Mouse (Mus musculus) forebrain, postnatal 0 days (tissue): Measurements from ENCODE around the gene Uba3. TPM values are rescaled to one million over a fixed set of nuclear protein-coding genes. Genes with fewer than 3 reads are reported as not detected.

Source experiments
- ATAC-seq: fragments of 200-750 bp; cut with Nextera tagmentation; 2 replicates; pipeline ENCODE4 v1.8.0; 2017; ENCODE audit warnings: mild to moderate bottlenecking, moderate library complexity
- DNase-seq: peaks from one replicate; pipeline ENCODE4 v3.0.0-alpha.2; 2015
- H3K27ac ChIP-seq: fragments of 300-500 bp; sonication (generic); 2 replicates; pipeline ENCODE4 v1.5.1; 2014; ENCODE audit warnings: low read depth, mild to moderate bottlenecking, antibody characterized with exemption, low read length, moderate library complexity, mixed read lengths
- H3K27me3 ChIP-seq: fragments of 300-500 bp; sonication (generic); 2 replicates; pipeline ENCODE4 v1.6.1; 2014; ENCODE audit warnings: mild to moderate bottlenecking, low read length, mixed read lengths; ENCODE audit not compliant: insufficient read depth
- H3K36me3 ChIP-seq: fragments of 300-500 bp; sonication (generic); 2 replicates; pipeline ENCODE4 v1.6.1; 2014; ENCODE audit warnings: mild to moderate bottlenecking, moderate library complexity; ENCODE audit not compliant: insufficient read depth
- H3K4me1 ChIP-seq: fragments of 300-500 bp; sonication (generic); 2 replicates; pipeline ENCODE4 v1.6.1; 2014; ENCODE audit warnings: antibody characterized with exemption; ENCODE audit not compliant: insufficient read depth
- H3K4me2 ChIP-seq: fragments of 300-500 bp; sonication (generic); 2 replicates; pipeline ENCODE4 v1.6.1; 2014; ENCODE audit warnings: low read depth, mild to moderate bottlenecking, moderate library complexity
- H3K4me3 ChIP-seq: fragments of 300-500 bp; sonication (generic); 2 replicates; pipeline ENCODE4 v1.5.1; 2014; ENCODE audit warnings: low read depth, low read length, mixed read lengths
- H3K9ac ChIP-seq: fragments of 300-500 bp; sonication (generic); 2 replicates; pipeline ENCODE4 v1.6.1; 2014; ENCODE audit warnings: mild to moderate bottlenecking
- H3K9me3 ChIP-seq: fragments of 300-500 bp; sonication (generic); 2 replicates; pipeline ENCODE4 v1.6.1; 2016; ENCODE audit warnings: low read length
- CTCF ChIP-seq: sonication (generic); IDR thresholded peaks from 2 replicates; pipeline ENCODE4 v1.5.1; 2016; ENCODE audit warnings: antibody characterized with exemption, control low read depth, low read depth
- WGBS: fragments of 180-500 bp; shearing (Covaris S2); extraction: QIAGEN DNeasy Blood & Tissue Kit; methylation state at CpG from one replicate; pipeline ENCODE4 v1.1.7; 2014; 5-methylcytosine and 5-hydroxymethylcytosine counted together
- polyA plus RNA-seq: library from polyadenylated mRNA; unstranded; fragments of >200 nt; fragmentation: Nextera tagmentation; extraction: Ambion mirVana; gene quantifications from 2 replicates; pipeline ENCODE4 v1.2.1, GENCODE M21; 2015
- total RNA-seq: library from RNA; depleted of rRNA; stranded (reverse); fragments of >200 nt; gene quantifications from 2 replicates; pipeline ENCODE4 v1.2.3, GENCODE M21; 2014

Gene Uba3
- total and polyA plus RNA-seq, 2 experiments from 2014 or later = 67.2 to 86.3 TPM

DNA sequence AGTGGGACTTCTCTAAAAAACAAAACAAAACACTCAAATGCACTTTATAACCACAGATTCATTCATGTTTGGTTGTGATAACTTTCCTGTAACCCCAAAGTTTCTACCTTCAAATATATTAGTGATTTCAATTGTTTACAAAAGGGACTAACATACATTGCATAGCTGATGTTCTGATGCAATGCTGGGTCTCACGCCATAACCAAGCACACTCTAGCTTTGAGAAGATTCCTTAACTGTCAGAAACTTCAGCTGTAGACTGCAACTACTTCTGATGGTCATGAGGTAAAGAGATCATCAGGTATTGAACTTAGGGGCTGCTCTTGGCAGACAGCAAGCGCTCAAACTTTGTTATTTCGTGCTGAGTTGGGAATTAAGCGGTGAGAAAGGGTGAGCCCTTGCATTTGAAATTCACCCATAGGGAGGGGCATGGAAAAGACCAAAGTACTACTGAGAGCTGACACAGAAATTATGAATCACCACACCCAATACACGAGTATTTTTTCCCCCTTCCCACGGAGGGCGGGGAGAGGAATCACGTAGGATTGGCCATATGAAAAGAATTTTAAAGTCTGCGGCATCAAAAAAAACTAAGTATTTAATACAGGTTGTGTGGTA is 1.1 kb downstream of the Uba3 start:
- WGBS = 13% methylated on average over 9 of the region's 9 CpGs
- peaks cover 3% of the 10 kb centered on the region; the same call in 1 of the 2 replicates for H3K36me3 ChIP-seq
- H3K4me3 ChIP-seq = peak overlapping the region; percentile 64
- H3K27me3 ChIP-seq = no peaks in the 10 kb centered on the region
- no peak for ATAC-seq
- H3K9ac ChIP-seq = peak overlapping the region; percentile 75
- no peak for TF ChIP-seq CTCF
- H3K27ac ChIP-seq = no peak overlapping the region
- H3K4me1 ChIP-seq = peaks cover 8% of the 10 kb centered on the region; the same call in 1 of the 2 replicates
- H3K9me3 ChIP-seq = no peaks in the 10 kb centered on the region
- H3K4me2 ChIP-seq = peak overlapping the region; percentile 78
- DNase-seq = no peak

DNA sequence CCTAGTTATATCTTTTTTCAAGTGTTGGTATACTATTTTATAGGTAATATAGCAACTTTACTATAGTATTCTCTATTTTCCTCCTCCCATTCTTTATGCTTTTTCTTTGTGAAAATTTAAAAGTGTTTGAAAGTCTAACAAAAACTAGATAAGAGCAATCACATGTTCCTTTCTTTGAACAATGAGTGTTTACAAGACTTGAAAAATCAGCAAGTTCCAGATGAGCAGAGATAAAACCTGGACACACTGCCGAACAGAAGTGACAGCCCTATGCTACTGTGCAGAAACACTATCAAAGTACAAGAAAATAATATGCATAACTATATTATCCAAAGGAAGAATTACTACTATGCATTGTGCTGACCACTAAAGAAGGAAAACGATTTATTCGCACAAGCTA is 3.0 kb downstream of the Uba3 start:
- no peaks in the 10 kb centered on the region for H3K27me3 ChIP-seq
- no peak for DNase-seq
- no peak overlapping the region for H3K4me2 ChIP-seq
- H3K9ac ChIP-seq = no peak overlapping the region
- H3K27ac ChIP-seq = no peak overlapping the region
- no peak overlapping the region for H3K4me3 ChIP-seq
- peaks cover 8% of the 10 kb centered on the region; the same call in 1 of the 2 replicates for H3K4me1 ChIP-seq
- WGBS = 92% methylated on average over 3 of the region's 3 CpGs
- no peak for TF ChIP-seq CTCF
- ATAC-seq = no peak
- no peaks in the 10 kb centered on the region for H3K9me3 ChIP-seq
- peaks cover 6% of the 10 kb centered on the region; the same call in 1 of the 2 replicates for H3K36me3 ChIP-seq

DNA sequence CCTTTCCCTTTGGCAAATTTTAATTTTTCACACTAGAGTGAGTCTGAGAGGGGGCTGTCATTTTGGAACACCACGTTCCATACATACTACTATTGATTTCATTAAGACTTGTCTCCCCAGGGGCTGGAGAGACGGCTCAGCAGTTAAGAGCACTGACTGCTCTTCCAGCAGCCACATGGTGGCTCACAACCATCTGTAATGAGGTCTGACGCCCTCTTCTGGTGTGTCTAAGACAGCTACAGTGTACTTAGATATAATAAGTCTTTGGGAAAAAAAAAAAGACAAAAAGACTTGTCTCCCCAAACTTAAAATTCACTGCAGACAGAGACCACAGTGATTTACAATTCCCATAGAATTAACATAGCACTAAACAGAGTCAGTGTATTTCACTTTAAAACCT is 5.0 kb downstream of the Uba3 start:
- H3K4me3 ChIP-seq = no peak overlapping the region
- no peak for DNase-seq
- H3K9me3 ChIP-seq = no peaks in the 10 kb centered on the region
- H3K27ac ChIP-seq = no peak overlapping the region
- no peak overlapping the region for H3K4me2 ChIP-seq
- ATAC-seq = no peak
- no peak overlapping the region for H3K9ac ChIP-seq
- peak; percentile 51 for TF ChIP-seq CTCF
- H3K4me1 ChIP-seq = peaks cover 8% of the 10 kb centered on the region; the same call in 1 of the 2 replicates
- 48% methylated on average over 3 of the region's 3 CpGs for WGBS
- no peaks in the 10 kb centered on the region for H3K27me3 ChIP-seq
- peaks cover 18% of the 10 kb centered on the region for H3K36me3 ChIP-seq

GRCm38 (mm10) chr6:97179367-97179828 is 26.0 kb downstream of the Uba3 start:
- Histone ChIP-seq H3K4me1 (peaks cover 12% of the 10 kb centered on the region), H3K27ac (peak overlapping the region; percentile 72), H3K36me3 (peaks cover 10% of the 10 kb centered on the region), H3K27me3 (no peaks in the 10 kb centered on the region), H3K4me2 (peak overlapping the region; percentile 81), H3K4me3 (peak overlapping the region; percentile 91), H3K9ac (peak overlapping the region; percentile 80), H3K9me3 (no peaks in the 10 kb centered on the region)
- DNase-seq (no peak), ATAC-seq (peak; percentile 53)
- TF ChIP-seq CTCF = no peak
- 9% methylated on average over 11 of the region's 11 CpGs for WGBS

- peak within 1 kb of the TSS; percentile 91 for H3K4me3 ChIP-seq
- TF ChIP-seq CTCF = no peak
- DNase-seq (peak; percentile 96), ATAC-seq (peak; percentile 99)
- peaks cover 12% of the 10 kb centered on the region for H3K4me1 ChIP-seq
- H3K27me3 ChIP-seq = no peaks in the 10 kb centered on the region
- 2% methylated on average over 80 of the region's 80 CpGs for WGBS
- peak within 1 kb of the TSS; percentile 72 for H3K27ac ChIP-seq
- no peaks in the 10 kb centered on the region for H3K9me3 ChIP-seq
- peaks cover 8% of the 10 kb centered on the region for H3K36me3 ChIP-seq
- peak within 1 kb of the TSS; percentile 81 for H3K4me2 ChIP-seq
- H3K9ac ChIP-seq = peak within 1 kb of the TSS; percentile 80
These were observed 26.7 kb downstream of the Uba3 start, which contains the start of gene Tmf1 for GRCm38 (mm10) chr6:97178491-97179366. TSS of gene Tmf1 (minus strand) at chr6:97179122.

DNA sequence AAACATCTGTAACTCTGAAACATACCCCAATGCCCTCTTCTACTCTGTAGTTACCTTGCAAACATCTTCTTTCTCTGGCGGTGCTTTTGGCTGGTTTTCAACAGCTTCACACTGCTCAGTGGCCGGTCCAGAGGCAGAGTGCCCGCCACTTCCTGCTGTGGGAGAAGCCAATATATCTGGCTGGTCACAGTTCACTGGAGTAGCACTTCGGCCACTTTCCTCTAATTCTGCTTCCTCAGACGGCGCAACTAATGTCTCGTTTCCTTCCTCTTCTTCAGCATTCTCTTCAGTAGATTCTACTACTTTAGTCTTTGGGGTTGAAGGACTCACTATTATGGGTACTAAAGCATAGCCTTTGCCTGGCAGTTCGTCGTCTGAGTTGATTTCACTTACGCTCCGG is 29.7 kb downstream of the Uba3 start:
- TF ChIP-seq CTCF = no peak
- WGBS = 81% methylated on average over 11 of the region's 11 CpGs
- Histone ChIP-seq H3K9me3 (no peaks in the 10 kb centered on the region), H3K4me2 (no peak overlapping the region), H3K27me3 (no peaks in the 10 kb centered on the region), H3K4me3 (no peak overlapping the region), H3K36me3 (peaks cover 13% of the 10 kb centered on the region), H3K27ac (no peak overlapping the region), H3K9ac (no peak overlapping the region), H3K4me1 (peaks cover 12% of the 10 kb centered on the region)
- ATAC-seq = no peak
- DNase-seq = no peak

- Histone ChIP-seq H3K9ac (no peak overlapping the region), H3K4me1 (peaks cover 14% of the 10 kb centered on the region; the same call in 1 of the 2 replicates), H3K9me3 (no peaks in the 10 kb centered on the region), H3K27me3 (no peaks in the 10 kb centered on the region), H3K4me2 (no peak overlapping the region), H3K4me3 (no peak overlapping the region), H3K36me3 (peaks cover 4% of the 10 kb centered on the region; the same call in 1 of the 2 replicates), H3K27ac (no peak overlapping the region)
- no peak for DNase-seq
- no peak for ATAC-seq
- peak; percentile 29; the same call in 1 of the 2 replicates for TF ChIP-seq CTCF
- 78% methylated on average over 6 of the region's 6 CpGs for WGBS
These were observed 55.3 kb downstream of the Uba3 start for GRCm38 (mm10) chr6:97150156-97150555.
